Mouse (Mus musculus): ENCODE measurements at regions not wholly inside any gene's neighbourhood (a gene's known extent, or its start where the extent isn't known, plus 50 kb on each side); places are given as distances from the start of the nearest gene placed in this dataset.

- TF ChIP-seq CTCF (IDR thresholded peaks at IDR 0.05; ENCODE audit: extremely low read depth, insufficient read length, insufficient replicate concordance, low read depth, low read length) = no peak
- TF ChIP-seq POLR2A (IDR thresholded peaks at IDR 0.05; ENCODE audit: low read depth, low read length) = no peak
Observed at GRCm38 (mm10) chr15:56834621-56835020, 642.8 kb downstream of the Slc22a22 start.
